Mouse (Mus musculus): ENCODE results near the gene Sp9.

DNA sequence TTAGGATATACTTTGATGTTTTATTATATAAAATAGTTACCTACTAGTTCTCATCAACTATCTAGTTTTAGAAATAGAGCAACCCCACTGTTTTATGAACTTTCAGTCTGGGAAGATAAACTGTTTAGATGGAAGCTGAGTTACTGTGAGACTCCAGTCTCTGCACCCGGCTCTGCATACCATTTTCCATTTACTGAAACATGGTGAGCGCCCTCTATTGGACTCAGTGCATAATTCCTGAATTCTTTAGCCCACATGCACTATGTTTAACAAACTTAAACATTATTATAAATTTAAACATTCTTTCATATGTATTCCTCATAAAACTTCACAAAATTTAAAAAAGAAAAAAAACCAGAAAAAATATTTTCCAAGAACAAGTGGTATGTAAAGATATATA lies 13.9 kb downstream of the Sp9 start:
- TF ChIP-seq CTCF (IDR thresholded peaks at IDR 0.05; ENCODE audit: insufficient read depth, low read length) = 0 out of 2 replicates have a peak, but pooled peaks have one; percentile 8
- no peak for TF ChIP-seq POLR2A (IDR thresholded peaks at IDR 0.05; ENCODE audit: borderline replicate concordance, extremely low read depth, low read depth, low read length)
